Mouse (Mus musculus) G1E (cell line): ENCODE measurements at regions not wholly inside any gene's neighbourhood (a gene's known extent, or its start where the extent isn't known, plus 50 kb on each side); places are given as distances from the start of the nearest gene placed in this dataset.

Experiments
- ATAC-seq: 2 replicates; pipeline ENCODE4 v1.8.0; 2016; ENCODE audit warnings: mild to moderate bottlenecking; ENCODE audit not compliant: insufficient number of reproducible peaks, poor library complexity, low FRiP score, severe bottlenecking; ENCODE audit errors: extremely low read depth
- DNase-seq: peaks from one replicate; pipeline ENCODE4 v3.0.0; 2012; ENCODE audit warnings: low spot score
- H3K27me3 ChIP-seq: 2 replicates; pipeline ENCODE4 v1.6.1; 2012; ENCODE audit warnings: mild to moderate bottlenecking, low read length, inconsistent platforms; ENCODE audit not compliant: insufficient read depth
- H3K36me3 ChIP-seq: replicated peaks from 2 replicates; pipeline ENCODE3; 2012; ENCODE audit warnings: mild to moderate bottlenecking, inconsistent platforms
- H3K4me1 ChIP-seq: 2 replicates; pipeline ENCODE4 v1.6.1; 2012; ENCODE audit warnings: low read depth, low read length, inconsistent platforms, mixed read lengths; ENCODE audit not compliant: insufficient read depth
- H3K4me3 ChIP-seq: 2 replicates; pipeline ENCODE4 v1.5.1; 2012; ENCODE audit warnings: low read depth, mild to moderate bottlenecking, inconsistent platforms, low read length, moderate library complexity, mixed read lengths
- H3K9me3 ChIP-seq: replicated peaks from 2 replicates; pipeline ENCODE4 v1.6.1; 2012; ENCODE audit warnings: inconsistent platforms
- CTCF ChIP-seq: IDR thresholded peaks from 2 replicates; pipeline ENCODE4 v1.5.1; 2012; ENCODE audit warnings: low read depth, low read length, inconsistent platforms, mixed read lengths
- GATA1 ChIP-seq: IDR thresholded peaks from 2 replicates; pipeline ENCODE4 v1.6.1; 2012; ENCODE audit warnings: borderline replicate concordance, low read length, inconsistent platforms, mixed read lengths
- GATA2 ChIP-seq: IDR thresholded peaks from 2 replicates; pipeline ENCODE4 v1.6.1; 2012; ENCODE audit warnings: low read depth, low read length, inconsistent platforms, borderline replicate concordance
- POLR2AphosphoS5 ChIP-seq: IDR thresholded peaks from 2 replicates; pipeline ENCODE4 v1.6.1; 2012; ENCODE audit warnings: low read depth, low read length, inconsistent platforms; ENCODE audit not compliant: insufficient replicate concordance
- TAL1 ChIP-seq: conservative IDR thresholded peaks from 2 replicates; pipeline ENCODE4 v1.6.1; 2012; ENCODE audit warnings: low read depth, low read length, inconsistent platforms, mixed read lengths

DNA sequence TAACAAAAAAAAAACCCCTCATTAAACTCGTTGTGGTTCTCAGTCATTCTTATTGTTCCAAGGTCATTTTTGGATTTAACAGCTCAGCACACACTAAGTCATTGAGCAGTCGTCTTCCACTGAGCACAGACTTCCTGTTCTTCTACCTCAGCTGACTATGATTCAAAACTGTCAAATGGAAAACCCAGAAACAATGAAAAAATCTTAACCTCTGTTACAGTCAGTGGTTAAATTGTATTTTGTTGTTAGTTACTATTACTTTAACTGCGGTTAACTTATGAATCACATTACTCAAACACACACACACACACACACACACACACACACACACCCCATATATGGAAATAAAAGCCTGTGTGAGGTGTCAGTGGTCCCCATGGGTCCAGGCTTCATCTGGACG lies 92.5 kb upstream of the Trpm1 start:
- Histone ChIP-seq H3K9me3 (no peaks in the 10 kb centered on the region), H3K4me1 (peaks cover 54% of the 10 kb centered on the region), H3K4me3 (no peak overlapping the region), H3K36me3 (no peaks in the 10 kb centered on the region), H3K27me3 (peaks cover 9% of the 10 kb centered on the region)
- ATAC-seq: no peak
- TF ChIP-seq TAL1: no peak
- TF ChIP-seq CTCF: no peak
- TF ChIP-seq GATA2: no peak
- TF ChIP-seq POLR2AphosphoS5: no peak
- no peak for TF ChIP-seq GATA1
- DNase-seq: no peak

DNA sequence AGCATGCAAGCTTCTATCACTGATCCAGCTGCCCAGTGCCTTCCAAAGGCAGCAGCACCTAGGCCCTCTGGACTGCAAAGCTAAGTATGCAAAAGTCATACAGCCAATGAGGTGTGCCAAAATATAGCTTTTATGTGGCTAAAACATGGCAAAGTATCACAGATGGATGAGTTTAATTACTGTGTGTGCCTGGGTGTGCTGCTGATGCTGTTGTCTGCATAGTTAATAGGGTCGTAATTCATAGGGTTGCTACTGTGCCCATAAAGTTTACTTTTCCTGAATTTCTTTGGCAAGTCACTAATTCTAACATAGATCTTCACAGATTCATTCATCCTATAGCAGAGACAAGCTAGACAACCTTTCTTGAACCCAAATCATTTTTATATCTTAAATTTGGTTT lies 93.1 kb upstream of the Trpm1 start:
- H3K27me3 ChIP-seq: peaks cover 6% of the 10 kb centered on the region; the same call in 1 of the 2 replicates
- no peak for DNase-seq
- H3K4me1 ChIP-seq: peaks cover 60% of the 10 kb centered on the region
- TF ChIP-seq CTCF: no peak
- no peak for TF ChIP-seq GATA1
- no peak for TF ChIP-seq POLR2AphosphoS5
- no peak for TF ChIP-seq GATA2
- no peak for TF ChIP-seq TAL1
- H3K36me3 ChIP-seq: no peaks in the 10 kb centered on the region
- no peak overlapping the region for H3K4me3 ChIP-seq
- H3K9me3 ChIP-seq: no peaks in the 10 kb centered on the region
- no peak for ATAC-seq

DNA sequence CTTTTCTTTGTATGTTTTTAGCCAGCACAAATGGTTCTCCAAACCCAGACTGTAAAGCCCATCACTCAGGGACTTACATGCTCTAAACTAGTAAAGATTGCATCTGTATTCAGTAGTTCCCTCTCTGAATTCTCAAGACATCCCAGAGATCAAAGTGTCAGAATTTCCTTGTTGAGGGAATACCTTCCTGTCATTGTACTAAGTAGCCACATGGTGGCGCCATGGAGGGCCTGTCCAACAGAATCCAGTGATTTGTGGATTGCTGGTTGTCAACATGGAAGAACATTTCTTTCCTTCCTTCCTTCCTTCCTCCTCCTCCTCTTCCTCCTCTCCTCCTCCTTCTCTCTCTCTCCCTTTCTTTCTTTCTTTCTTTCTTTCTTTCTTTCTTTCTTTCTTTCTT lies 93.6 kb upstream of the Trpm1 start:
- ATAC-seq: no peak
- Histone ChIP-seq H3K36me3 (no peaks in the 10 kb centered on the region), H3K4me3 (no peak overlapping the region), H3K9me3 (no peaks in the 10 kb centered on the region), H3K4me1 (peaks cover 65% of the 10 kb centered on the region), H3K27me3 (peaks cover 4% of the 10 kb centered on the region; the same call in 1 of the 2 replicates)
- DNase-seq: no peak
- no peak for TF ChIP-seq GATA2
- TF ChIP-seq CTCF: peak; percentile 84
- no peak for TF ChIP-seq TAL1
- no peak for TF ChIP-seq POLR2AphosphoS5
- no peak for TF ChIP-seq GATA1

DNA sequence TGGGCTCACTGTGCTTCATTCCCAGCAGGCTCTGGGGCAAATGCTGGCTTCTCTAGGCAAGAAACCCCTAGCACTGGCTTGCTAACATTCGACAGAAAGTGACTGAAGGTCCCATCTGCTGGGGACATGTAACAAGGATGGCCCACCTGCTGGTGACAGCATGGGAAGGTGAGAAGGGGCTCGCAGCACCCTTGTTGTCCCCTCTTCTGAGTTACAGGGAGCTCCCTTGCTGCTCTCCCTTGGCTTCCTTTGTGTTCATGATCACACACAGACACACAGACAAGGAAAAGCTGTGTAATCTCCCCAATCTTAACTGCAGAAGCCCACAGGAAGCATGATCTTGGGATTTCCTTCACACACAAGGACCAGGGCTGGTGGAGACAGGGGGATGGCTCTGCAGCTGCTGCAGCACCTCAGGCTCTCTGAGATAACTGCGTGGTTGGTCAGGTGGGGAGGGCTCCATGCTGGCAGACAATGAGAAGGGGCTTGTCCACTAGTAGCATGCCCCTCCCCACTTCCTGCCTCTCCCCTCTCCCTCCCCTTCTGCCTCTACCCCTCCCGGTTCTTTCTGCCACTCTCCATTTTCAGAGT lies 95.3 kb upstream of the Trpm1 start:
- DNase-seq: peak; percentile 53
- TF ChIP-seq GATA2 (0 out of 2 replicates have a peak, but pooled peaks have one; percentile 22), POLR2AphosphoS5 (no peak)
- no peaks in the 10 kb centered on the region; the same call in 1 of the 2 replicates for H3K27me3 ChIP-seq
- H3K9me3 ChIP-seq: no peaks in the 10 kb centered on the region
- peaks cover 77% of the 10 kb centered on the region for H3K4me1 ChIP-seq
- H3K36me3 ChIP-seq: no peaks in the 10 kb centered on the region
- peak; percentile 69 for ATAC-seq
- H3K4me3 ChIP-seq: peak overlapping the region; percentile 63; the same call in 1 of the 2 replicates

DNA sequence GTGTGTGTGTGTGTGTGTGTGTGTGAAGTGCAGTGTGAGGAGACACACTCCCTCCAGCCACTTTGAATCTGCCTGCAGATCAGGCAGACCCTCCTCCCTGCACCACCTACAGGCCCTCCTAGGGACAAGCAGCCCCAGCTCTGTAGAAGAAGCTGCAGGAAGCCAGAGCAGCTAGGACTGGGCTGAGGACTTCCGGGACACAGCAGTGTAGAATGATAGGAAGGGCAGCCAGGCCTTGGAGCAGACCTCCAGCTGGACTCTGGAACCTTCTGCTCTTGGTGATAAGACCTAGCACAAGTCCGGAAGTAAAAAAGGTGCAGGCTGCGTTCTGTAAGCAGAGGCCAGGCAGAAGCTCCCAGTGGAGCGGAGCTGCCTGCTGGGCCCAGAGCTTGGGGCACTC lies 95.8 kb upstream of the Trpm1 start:
- ATAC-seq (peak; percentile 92), DNase-seq (peak; percentile 78)
- Histone ChIP-seq H3K9me3 (no peaks in the 10 kb centered on the region), H3K27me3 (no peaks in the 10 kb centered on the region; the same call in 1 of the 2 replicates), H3K36me3 (no peaks in the 10 kb centered on the region), H3K4me3 (peak overlapping the region; percentile 63; the same call in 1 of the 2 replicates), H3K4me1 (peaks cover 74% of the 10 kb centered on the region)
- TF ChIP-seq POLR2AphosphoS5 (no peak), TAL1 (peak; percentile 98)

DNA sequence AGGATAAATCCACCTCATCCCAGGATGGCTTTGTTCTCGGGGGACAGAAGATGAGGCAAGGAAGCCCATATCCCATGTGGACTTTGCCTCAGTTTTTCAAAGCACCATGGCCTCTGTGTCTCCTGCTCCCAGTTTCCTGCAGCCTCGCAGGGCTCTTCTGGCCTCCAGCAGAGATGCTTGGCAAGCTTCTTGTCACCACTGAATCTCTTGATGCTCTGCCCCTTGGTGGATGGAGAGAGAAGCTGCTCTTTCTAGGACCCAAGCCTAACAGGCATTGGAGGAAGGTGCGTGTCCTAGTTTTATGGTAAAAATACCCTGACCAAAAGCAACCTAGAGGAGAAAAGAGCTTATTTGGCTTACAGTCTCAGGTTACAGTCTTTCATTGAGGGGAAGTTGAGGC lies 97.1 kb upstream of the Trpm1 start:
- Histone ChIP-seq H3K36me3 (no peaks in the 10 kb centered on the region), H3K4me3 (no peak overlapping the region), H3K27me3 (no peaks in the 10 kb centered on the region; the same call in 1 of the 2 replicates), H3K4me1 (peaks cover 77% of the 10 kb centered on the region), H3K9me3 (no peaks in the 10 kb centered on the region)
- DNase-seq (no peak), ATAC-seq (no peak)
- TF ChIP-seq POLR2AphosphoS5: no peak

DNA sequence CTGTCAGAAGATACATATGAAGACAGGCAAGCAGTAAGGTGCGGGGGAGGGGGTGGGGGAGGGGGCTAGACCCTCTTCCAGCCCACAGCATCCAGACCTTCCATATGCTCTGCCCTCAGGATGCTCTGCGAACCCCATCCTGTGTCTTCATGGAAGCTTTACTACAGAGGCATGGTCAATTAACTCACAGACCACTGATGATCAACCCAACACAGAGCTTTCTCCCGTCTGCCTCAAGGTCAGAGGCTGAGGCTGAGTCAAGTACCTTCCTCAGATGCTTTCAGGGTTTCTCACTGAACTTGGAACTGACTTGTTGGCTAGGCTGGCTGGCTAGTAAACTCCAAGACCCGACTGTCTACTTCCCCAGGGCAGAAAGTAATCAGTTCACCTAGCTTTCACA lies 98.6 kb upstream of the Trpm1 start:
- peaks cover 86% of the 10 kb centered on the region for H3K4me1 ChIP-seq
- ATAC-seq: no peak

More for the DNA sequence above, 98.6 kb upstream of the Trpm1 start:
- no peaks in the 10 kb centered on the region; the same call in 1 of the 2 replicates for H3K27me3 ChIP-seq
- no peaks in the 10 kb centered on the region for H3K9me3 ChIP-seq
- H3K4me3 ChIP-seq: no peak overlapping the region
- no peaks in the 10 kb centered on the region for H3K36me3 ChIP-seq
- no peak for DNase-seq
- TF ChIP-seq POLR2AphosphoS5 (no peak), TAL1 (no peak), GATA1 (no peak), CTCF (no peak)
